Mouse (Mus musculus): ENCODE data around the gene Large2.

GRCm38 (mm10) chr2:92361795-92362194 lies 12.9 kb downstream of the Large2 start:
- TF ChIP-seq CTCF (IDR thresholded peaks at IDR 0.05; ENCODE audit: borderline replicate concordance, insufficient read depth, low read length) (no peak), POLR2A (IDR thresholded peaks at IDR 0.05; ENCODE audit: low read depth, low read length) (no peak)

Data from embryonic fibroblast, embryonic 13.5 days (primary cell).